ENCODE assay signal across 17 mouse cellular contexts in genomic region chr5:104183743-104184142, GRCm38 (mm10).
"Had no signal": no experiment of that assay in that cellular context is flagged by ENCODE, and none has a peak within 500 bp of the region (broad histone marks: within the 10 kb centered on the region; RNA-seq: fewer than 3 reads in every experiment).

No protein-coding gene starts in this region.

- ATAC-seq: liver, embryonic 12.5 days; liver, postnatal 0 days; lung, postnatal 0 days; midbrain, embryonic 13.5 days; midbrain, embryonic 15.5 days; midbrain, embryonic 16.5 days had no signal

- DNase-seq: left cerebral cortex, postnatal 4 days; liver; liver, embryonic 13.5 days; liver, postnatal 0 days; lung, adult 18-20 months; lung, adult 2 months; lung, embryonic 14.5 days; lung, postnatal 10 days; lung, postnatal 14 days; lung, postnatal 36 days; lung, postnatal 4 days; midbrain, embryonic 14.5 days had no signal
